Mouse (Mus musculus): ENCODE data around the gene Spin2f. TPM values are rescaled to one million over a fixed set of nuclear protein-coding genes. Genes with fewer than 3 reads are reported as not detected.
"Not testable (repeated sequence)": the region's sequence is repeated elsewhere in the genome, so short reads cannot be mapped to it uniquely, and the experiment has no call there.

The Spin2f gene
- not detected for total RNA-seq (2021)
- long read RNA-seq, experiment 1: 0 reads
- long read RNA-seq, experiment 2: 0 reads

DNA sequence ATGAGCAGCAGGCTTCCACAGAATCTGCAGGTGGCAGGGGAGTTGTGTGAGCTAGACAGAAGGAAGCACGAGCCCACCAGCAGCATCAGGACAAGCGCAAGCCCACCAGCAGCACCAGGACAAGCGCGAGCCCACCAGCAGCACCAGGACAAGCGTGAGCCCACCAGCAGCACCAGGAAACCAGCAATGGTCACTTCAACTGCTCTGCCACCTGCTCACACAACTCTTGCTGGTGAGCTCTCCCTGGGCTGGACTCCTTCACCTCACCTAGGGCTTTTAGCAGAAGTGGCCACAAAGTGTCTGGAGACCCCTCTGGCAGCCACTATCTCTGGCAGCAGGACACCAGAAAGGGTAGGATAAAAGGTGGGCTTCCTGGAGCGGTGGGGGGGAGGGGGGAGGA is at the start of gene Spin2f:
TSS of gene Spin2f (plus strand) at position 301 of the 400 bp plus-strand sequence.
- not testable (repeated sequence) for DNase-seq (ENCODE audit: low spot score)

DNA sequence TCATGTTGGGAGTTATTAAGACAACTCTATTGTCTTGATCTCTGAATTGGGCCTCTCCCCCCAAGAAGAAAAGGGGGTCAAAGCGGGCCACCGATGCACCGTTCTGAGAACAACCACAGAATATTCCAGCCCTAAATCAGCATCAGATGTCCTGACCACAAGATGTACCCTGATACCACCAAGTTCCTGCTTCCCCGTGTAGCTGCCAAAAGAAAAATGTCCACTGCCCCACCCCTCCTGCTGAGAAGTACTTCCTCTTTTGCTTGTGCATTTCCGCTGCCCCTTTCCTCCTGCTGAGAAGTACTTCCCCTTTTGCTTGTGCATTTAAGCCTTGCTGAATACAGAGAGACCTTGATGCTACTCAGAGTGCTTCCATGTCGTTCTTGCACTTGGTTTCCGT is 41.6 kb upstream of the Spin2f start:
- not testable (repeated sequence) for DNase-seq (ENCODE audit: low spot score)

DNA sequence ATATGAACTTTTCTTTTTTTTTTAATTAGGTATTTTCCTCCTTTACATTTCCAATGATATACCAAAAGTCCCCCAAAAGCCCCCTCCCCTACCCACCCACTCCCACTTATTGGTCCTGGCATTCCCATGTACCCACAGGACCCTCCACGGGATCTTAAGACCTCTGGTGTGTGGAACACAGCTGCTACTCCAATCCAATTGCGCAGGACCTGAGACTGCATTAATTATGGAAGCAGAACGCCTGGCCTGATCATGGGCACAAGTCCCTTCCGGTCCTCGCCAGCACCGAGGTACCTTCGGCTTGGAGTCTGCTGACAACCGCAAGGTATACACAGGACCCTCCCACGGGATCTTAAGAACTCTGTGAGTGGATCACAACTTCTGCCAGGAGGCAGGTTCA is 30.2 kb upstream of the Spin2f start:
- not testable (repeated sequence) for DNase-seq (ENCODE audit: low spot score)

DNA sequence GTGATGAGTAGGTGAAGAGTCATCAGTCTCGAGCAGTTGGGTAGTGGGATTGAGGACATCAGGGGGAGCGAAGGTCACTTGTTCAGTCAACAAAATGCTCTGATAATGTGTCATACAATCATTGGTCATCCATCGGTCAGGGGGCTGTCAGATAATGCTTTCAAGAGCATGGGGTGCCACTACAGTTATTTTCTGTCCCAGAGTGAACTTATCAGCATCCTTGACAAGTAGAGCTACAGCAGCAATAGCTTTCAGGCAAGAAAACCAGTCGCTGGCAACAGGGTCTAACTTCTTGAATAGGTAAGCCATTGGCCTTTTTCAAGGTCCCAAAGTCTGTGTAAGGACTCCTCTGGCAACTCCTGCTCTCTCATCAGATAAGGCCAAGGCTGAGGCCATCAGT is 18.6 kb upstream of the Spin2f start:
- not testable (repeated sequence) for DNase-seq (ENCODE audit: low spot score)

DNA sequence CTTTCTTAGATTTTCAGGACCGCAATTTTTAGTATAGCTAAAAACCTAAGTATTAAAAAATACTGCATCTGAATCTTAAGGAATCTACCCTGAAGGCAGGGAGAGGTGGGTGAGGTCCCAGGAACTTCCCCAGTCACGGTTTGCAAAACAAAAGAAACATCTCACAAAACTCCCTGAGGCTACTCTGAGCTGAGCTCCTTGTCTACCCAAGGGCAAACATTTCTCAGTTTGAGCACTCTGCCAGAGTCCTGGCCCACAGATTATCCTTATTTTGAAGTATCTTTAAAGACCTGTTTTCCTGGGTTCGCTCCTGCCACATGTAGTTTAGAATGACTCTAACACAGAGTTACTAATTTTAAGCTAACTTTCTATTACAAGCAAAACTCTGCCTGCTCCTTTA is 11.9 kb upstream of the Spin2f start:
- DNase-seq (ENCODE audit: low spot score): not testable (repeated sequence)

Other genes starting within 250 kb of the Spin2f start
- not detected for gene Btbd35f29, start 136.2 kb upstream of the Spin2f start, total RNA-seq (2021)
- not detected for gene Btbd35f26, start 82.6 kb downstream of the Spin2f start, total RNA-seq (2021)
- not detected for gene Btbd35f19, start 130.0 kb downstream of the Spin2f start, total RNA-seq (2021)